Mouse (Mus musculus) heart, embryonic 14.5 days (tissue): ENCODE results near the gene 4933415A04Rik. TPM values are rescaled to one million over a fixed set of nuclear protein-coding genes. Genes with fewer than 3 reads are reported as not detected.

ENCODE experiments used
- ATAC-seq: fragments of 200-750 bp; cut with Nextera tagmentation; 2 replicates; pipeline ENCODE4 v1.8.0; 2017; ENCODE audit warnings: low read depth, moderate TSS enrichment; ENCODE audit not compliant: insufficient number of reproducible peaks, insufficient read depth, low FRiP score
- H3K27ac ChIP-seq, 2 experiments: fragments of 200-500 bp in 1 of 2; fragments of 300-500 bp in 1 of 2; sonication (generic) in 1 of 2; replicated peaks in 1 of 2; 2 replicates each; pipeline ENCODE4 v1.5.1; 2012 to 2014; ENCODE audit warnings: low read depth in 2 of 2, low read length in 2 of 2, control low read depth in 1 of 2, mild to moderate bottlenecking in 1 of 2, mixed read lengths in 1 of 2; ENCODE audit not compliant: control insufficient read depth in 1 of 2, insufficient read depth in 1 of 2
- H3K27me3 ChIP-seq: fragments of 300-500 bp; sonication (generic); 2 replicates; pipeline ENCODE4 v1.6.1; 2014; ENCODE audit warnings: mild to moderate bottlenecking, low read length, control low read depth; ENCODE audit not compliant: control insufficient read depth, insufficient read depth
- H3K36me3 ChIP-seq: fragments of 300-500 bp; sonication (generic); 2 replicates; pipeline ENCODE4 v1.6.1; 2014; ENCODE audit warnings: mild to moderate bottlenecking, control low read depth, low read length, mixed read lengths; ENCODE audit not compliant: control insufficient read depth, insufficient read depth
- H3K4me1 ChIP-seq, 2 experiments: fragments of 200-500 bp in 1 of 2; fragments of 300-500 bp in 1 of 2; sonication (generic) in 1 of 2; 2 replicates each; pipeline ENCODE4 v1.6.1; 2012 to 2014; ENCODE audit warnings: low read length in 2 of 2, control low read depth in 1 of 2, mixed read lengths in 1 of 2; ENCODE audit not compliant: control insufficient read depth in 2 of 2, insufficient read depth in 2 of 2
- H3K4me2 ChIP-seq: fragments of 300-500 bp; sonication (generic); 2 replicates; pipeline ENCODE4 v1.6.1; 2014; ENCODE audit warnings: mild to moderate bottlenecking, low read length
- H3K4me3 ChIP-seq, 2 experiments: fragments of 200-500 bp in 1 of 2; fragments of 300-500 bp in 1 of 2; sonication (generic) in 1 of 2; 2 replicates each; pipeline ENCODE4 v1.5.1; 2012 to 2014; ENCODE audit warnings: low read length in 2 of 2, mild to moderate bottlenecking in 2 of 2, control low read depth in 1 of 2, low read depth in 1 of 2, moderate library complexity in 1 of 2; ENCODE audit not compliant: control insufficient read depth in 1 of 2, insufficient read depth in 1 of 2
- H3K9ac ChIP-seq: fragments of 300-500 bp; sonication (generic); 2 replicates; pipeline ENCODE4 v1.6.1; 2014; ENCODE audit warnings: mild to moderate bottlenecking, low read length
- H3K9me3 ChIP-seq: fragments of 300-500 bp; sonication (generic); 2 replicates; pipeline ENCODE4 v1.6.1; 2016; ENCODE audit warnings: low read length, control low read depth; ENCODE audit not compliant: control insufficient read depth
- WGBS: fragments of 180-500 bp; shearing (Covaris S2); extraction: QIAGEN DNeasy Blood & Tissue Kit; methylation state at CpG from one replicate; pipeline ENCODE4 v1.1.7; 2014; 5-methylcytosine and 5-hydroxymethylcytosine counted together
- polyA plus RNA-seq: library from polyadenylated mRNA; unstranded; fragments of >200 nt; fragmentation: Nextera tagmentation; extraction: Ambion mirVana; gene quantifications from 2 replicates; pipeline ENCODE4 v1.2.1, GENCODE M21; 2014

Gene 4933415A04Rik
- polyA plus RNA-seq, 1 experiment from 2014 or later, result 5.3 TPM

DNA sequence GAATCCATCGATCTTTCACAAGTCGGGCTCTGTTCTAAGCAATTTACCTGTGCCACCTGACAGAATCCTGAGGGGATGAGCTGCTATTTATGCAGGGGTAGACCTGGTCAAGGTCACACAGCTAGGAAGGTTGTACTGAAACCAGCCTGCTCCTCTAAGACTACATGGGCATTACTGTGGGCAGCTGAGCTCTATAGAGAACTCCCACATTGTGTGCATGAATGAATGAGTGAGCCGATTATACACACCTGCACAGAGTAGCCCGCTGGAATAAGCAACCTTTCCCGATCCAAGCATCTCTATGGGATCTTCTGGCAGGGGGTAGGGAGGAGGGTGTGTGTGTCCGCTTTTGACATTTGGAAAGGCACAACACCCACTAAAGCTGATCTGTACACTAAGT lies 46.3 kb downstream of the 4933415A04Rik start:
- Histone ChIP-seq H3K9ac (peak overlapping the region; percentile 53; the same call in 1 of the 2 replicates), H3K9me3 (no peaks in the 10 kb centered on the region), H3K4me1 (peaks cover 13 to 20% of the 10 kb centered on the region in 2 experiments), H3K4me2 (no peak overlapping the region), H3K27me3 (no peaks in the 10 kb centered on the region), H3K27ac (peak overlapping the region in 1 of 2 experiments; percentile 83; a peak in 2 of 4 replicates), H3K36me3 (no peaks in the 10 kb centered on the region), H3K4me3 (no peak overlapping the region)
- ATAC-seq, result no peak
- WGBS, result 64% methylated on average over 6 of the region's 6 CpGs

DNA sequence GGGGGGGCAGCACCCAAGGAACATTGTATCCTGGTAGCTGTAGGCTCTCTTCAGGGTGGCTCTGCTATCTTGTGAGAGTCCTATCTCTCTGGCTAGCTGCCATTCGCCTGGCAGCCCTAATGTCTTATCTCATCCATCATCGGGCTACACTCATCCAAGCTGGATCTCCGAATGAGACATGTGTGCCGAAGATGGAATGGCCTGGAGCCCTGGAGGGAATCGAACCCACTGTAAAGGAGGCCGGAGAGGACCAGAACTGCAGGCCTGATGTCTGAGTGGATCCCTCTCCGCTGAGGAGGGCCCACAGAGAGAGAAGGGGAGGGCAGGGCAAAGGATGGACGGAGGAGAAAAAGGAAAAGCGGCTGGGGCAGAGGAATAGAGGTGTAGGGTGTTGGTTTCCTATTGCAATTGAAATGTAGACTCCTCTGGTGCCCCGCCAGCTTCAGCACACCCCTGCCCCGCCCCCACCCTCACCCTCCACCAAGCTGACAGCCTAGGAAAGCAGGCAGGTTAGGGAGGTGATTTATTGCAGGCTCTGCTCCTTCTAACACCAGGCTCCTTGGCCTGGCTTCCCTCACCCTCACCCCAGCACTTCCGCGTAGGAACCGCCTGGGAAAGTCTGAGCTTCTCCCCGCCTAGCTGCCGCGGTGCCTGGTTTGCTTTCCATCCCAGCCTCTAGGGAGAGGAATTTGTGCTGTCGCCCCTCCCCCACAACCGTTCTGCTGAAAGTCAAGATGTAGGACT lies 47.0 kb downstream of the 4933415A04Rik start:
- H3K9me3 ChIP-seq, result no peaks in the 10 kb centered on the region
- 14% methylated on average over 17 of the region's 19 CpGs for WGBS
- H3K9ac ChIP-seq, result peak overlapping the region; percentile 53
- H3K27ac ChIP-seq, result peak overlapping the region; percentile 79 to 83
- 0 out of 4 replicates have a peak overlapping the region, but pooled peaks of 1 of the 2 experiments have one; percentile 10 for H3K4me3 ChIP-seq
- no peaks in the 10 kb centered on the region for H3K27me3 ChIP-seq
- peak; percentile 78; the same call in 1 of the 2 replicates for ATAC-seq
- H3K4me1 ChIP-seq, result peaks cover 12 to 20% of the 10 kb centered on the region in 2 experiments
- H3K4me2 ChIP-seq, result peak overlapping the region; percentile 51
- no peaks in the 10 kb centered on the region for H3K36me3 ChIP-seq

DNA sequence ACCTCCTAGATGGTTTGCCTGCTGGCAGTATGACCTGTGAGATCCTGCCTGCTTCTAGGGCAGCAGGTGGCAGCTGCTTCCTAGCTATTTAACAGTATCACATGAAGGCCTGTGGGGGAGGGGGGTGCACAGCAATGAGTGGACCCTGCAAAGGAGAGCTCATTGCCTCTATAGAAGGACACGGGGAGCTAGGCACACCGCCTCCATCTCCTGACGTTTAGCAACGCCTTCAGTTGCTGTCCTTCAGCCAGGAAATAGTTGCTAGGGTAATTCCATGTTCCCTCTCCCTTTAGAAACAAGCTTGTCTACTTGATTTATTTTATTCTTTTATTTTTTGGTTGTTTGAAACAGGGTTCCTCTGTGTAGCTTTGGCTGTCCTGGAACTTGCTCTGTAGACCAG lies 49.9 kb downstream of the 4933415A04Rik start:
- Histone ChIP-seq H3K27ac (no peak overlapping the region), H3K36me3 (no peaks in the 10 kb centered on the region), H3K4me1 (peaks cover 12 to 20% of the 10 kb centered on the region in 2 experiments), H3K9ac (no peak overlapping the region), H3K9me3 (0 out of 2 replicates have a peak, but pooled peaks cover 5% of the 10 kb centered on the region), H3K4me2 (no peak overlapping the region), H3K27me3 (no peaks in the 10 kb centered on the region), H3K4me3 (no peak overlapping the region)
- ATAC-seq, result no peak
- 71% methylated on average over 4 of the region's 4 CpGs for WGBS

DNA sequence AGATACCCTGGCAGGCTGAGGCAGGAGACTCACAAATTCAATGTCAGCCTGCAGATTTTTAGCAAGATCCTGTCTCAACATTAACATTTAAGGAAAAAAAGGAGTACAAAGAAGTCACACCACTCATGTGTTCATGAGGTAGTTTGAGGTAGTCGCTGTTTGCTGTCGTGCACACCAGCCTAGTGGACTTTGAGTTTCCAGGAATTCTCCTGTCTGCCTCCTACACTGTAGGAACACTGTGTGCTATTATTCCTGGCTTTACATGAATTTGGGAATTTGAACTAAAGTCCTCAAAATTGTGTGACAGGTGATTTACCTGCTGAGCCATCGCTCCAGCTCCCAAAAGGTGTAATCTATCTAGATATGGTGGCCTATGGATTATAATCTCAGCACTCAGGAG lies 51.6 kb downstream of the 4933415A04Rik start:
- 93% methylated on average over 3 of the region's 3 CpGs for WGBS
- Histone ChIP-seq H3K4me1 (peaks cover 12 to 18% of the 10 kb centered on the region in 2 experiments), H3K27ac (no peak overlapping the region), H3K36me3 (no peaks in the 10 kb centered on the region), H3K4me2 (no peak overlapping the region), H3K27me3 (no peaks in the 10 kb centered on the region), H3K4me3 (no peak overlapping the region), H3K9ac (no peak overlapping the region), H3K9me3 (0 out of 2 replicates have a peak, but pooled peaks cover 5% of the 10 kb centered on the region)
- no peak for ATAC-seq

Other genes with a start within 250 kb of the 4933415A04Rik start
- 124 and 132 TPM in 2 replicates for gene Pttg1, start 160.8 kb upstream of the 4933415A04Rik start, polyA plus RNA-seq
- 36.0 and 37.0 TPM in 2 replicates for gene Slu7, start 153.3 kb upstream of the 4933415A04Rik start, polyA plus RNA-seq
- gene C1qtnf2, start 112.8 kb upstream of the 4933415A04Rik start, polyA plus RNA-seq, result 4.7 and 5.3 TPM in 2 replicates
- 20.3 and 21.1 TPM in 2 replicates for gene Ccnjl, start 58.3 kb upstream of the 4933415A04Rik start, polyA plus RNA-seq
- not detected in 2 replicates for gene Fabp6, start 14.5 kb downstream of the 4933415A04Rik start, polyA plus RNA-seq
- gene Pwwp2a, start 95.0 kb downstream of the 4933415A04Rik start, polyA plus RNA-seq, result 32.4 and 34.6 TPM in 2 replicates
- 57.8 and 62.3 TPM in 2 replicates for gene Ttc1, start 161.0 kb downstream of the 4933415A04Rik start, polyA plus RNA-seq